Mouse (Mus musculus): ENCODE results near the gene Apoc3. TPM values are rescaled to one million over a fixed set of nuclear protein-coding genes. Genes with fewer than 3 reads are reported as not detected.

The Apoc3 gene
- polyA plus RNA-seq, 1 experiment from 2014 or later = not detected

- Histone ChIP-seq H3K9ac (ENCODE audit: low read depth, low read length) (no peak within 1 kb of the TSS), H3K27ac (ENCODE audit: low read depth, low read length) (no peak within 1 kb of the TSS), H3K4me1 (ENCODE audit: control insufficient read depth, insufficient read depth, low read length) (peaks cover 11% of the 10 kb centered on the region; the same call in 1 of the 2 replicates), H3K4me3 (ENCODE audit: low read depth, low read length) (no peak within 1 kb of the TSS), H3K4me2 (no peak within 1 kb of the TSS), H3K9me3 (replicated peaks; ENCODE audit: control insufficient read depth, low read length) (no peaks in the 10 kb centered on the region), H3K27me3 (ENCODE audit: control insufficient read depth, insufficient read depth, low read length) (no peaks in the 10 kb centered on the region), H3K36me3 (ENCODE audit: control insufficient read depth, insufficient read depth, low read length) (no peaks in the 10 kb centered on the region)
- WGBS (ENCODE audit: insufficient replicate concordance) = 58% methylated on average over 7 of the region's 7 CpGs
- 0 out of 2 replicates have a peak, but pooled peaks have one; percentile 14 for ATAC-seq (replicated peaks; ENCODE audit: insufficient number of reproducible peaks, low FRiP score, low TSS enrichment)
These were observed 5.2 kb upstream of the Apoc3 start, which contains the start of gene Apoa4 for GRCm38 (mm10) chr9:46240526-46241153. TSS of gene Apoa4 (plus strand) at chr9:46240696.

GRCm38 (mm10) chr9:46238850-46239249 is 3.4 kb upstream of the Apoc3 start:
- H3K4me1 ChIP-seq (ENCODE audit: control insufficient read depth, insufficient read depth, low read length) = peaks cover 8% of the 10 kb centered on the region; the same call in 1 of the 2 replicates
- H3K9me3 ChIP-seq (replicated peaks; ENCODE audit: control insufficient read depth, low read length) = no peaks in the 10 kb centered on the region
- ATAC-seq (replicated peaks; ENCODE audit: insufficient number of reproducible peaks, low FRiP score, low TSS enrichment) = no peak
- no peak overlapping the region for H3K27ac ChIP-seq (ENCODE audit: low read depth, low read length)
- no peaks in the 10 kb centered on the region for H3K27me3 ChIP-seq (ENCODE audit: control insufficient read depth, insufficient read depth, low read length)
- no peak overlapping the region for H3K9ac ChIP-seq (ENCODE audit: low read depth, low read length)
- H3K36me3 ChIP-seq (ENCODE audit: control insufficient read depth, insufficient read depth, low read length) = no peaks in the 10 kb centered on the region
- H3K4me3 ChIP-seq (ENCODE audit: low read depth, low read length) = no peak overlapping the region
- 81% methylated on average over 7 of the region's 7 CpGs for WGBS (ENCODE audit: insufficient replicate concordance)
- H3K4me2 ChIP-seq = no peak overlapping the region

- H3K27me3 ChIP-seq (ENCODE audit: control insufficient read depth, insufficient read depth, low read length) = peaks cover 3% of the 10 kb centered on the region; the same call in 1 of the 2 replicates
- H3K9ac ChIP-seq (ENCODE audit: low read depth, low read length) = no peak overlapping the region
- H3K4me2 ChIP-seq = no peak overlapping the region
- 57% methylated on average over 4 of the region's 4 CpGs for WGBS (ENCODE audit: insufficient replicate concordance)
- H3K9me3 ChIP-seq (replicated peaks; ENCODE audit: control insufficient read depth, low read length) = no peaks in the 10 kb centered on the region
- H3K4me1 ChIP-seq (ENCODE audit: control insufficient read depth, insufficient read depth, low read length) = no peaks in the 10 kb centered on the region
- no peaks in the 10 kb centered on the region for H3K36me3 ChIP-seq (ENCODE audit: control insufficient read depth, insufficient read depth, low read length)
- no peak overlapping the region for H3K4me3 ChIP-seq (ENCODE audit: low read depth, low read length)
- ATAC-seq (replicated peaks; ENCODE audit: insufficient number of reproducible peaks, low FRiP score, low TSS enrichment) = no peak
- H3K27ac ChIP-seq (ENCODE audit: low read depth, low read length) = no peak overlapping the region
These were observed 213 bp upstream of the Apoc3 start for GRCm38 (mm10) chr9:46235649-46236048.

GRCm38 (mm10) chr9:46235196-46235595 is 240 bp downstream of the Apoc3 start:
- no peaks in the 10 kb centered on the region for H3K36me3 ChIP-seq (ENCODE audit: control insufficient read depth, insufficient read depth, low read length)
- no peak overlapping the region for H3K4me3 ChIP-seq (ENCODE audit: low read depth, low read length)
- no peak for ATAC-seq (replicated peaks; ENCODE audit: insufficient number of reproducible peaks, low FRiP score, low TSS enrichment)
- no peaks in the 10 kb centered on the region for H3K9me3 ChIP-seq (replicated peaks; ENCODE audit: control insufficient read depth, low read length)
- H3K27ac ChIP-seq (ENCODE audit: low read depth, low read length) = no peak overlapping the region
- H3K27me3 ChIP-seq (ENCODE audit: control insufficient read depth, insufficient read depth, low read length) = peaks cover 5% of the 10 kb centered on the region; the same call in 1 of the 2 replicates
- 83% methylated on average over 6 of the region's 6 CpGs for WGBS (ENCODE audit: insufficient replicate concordance)
- no peak overlapping the region for H3K4me2 ChIP-seq
- H3K4me1 ChIP-seq (ENCODE audit: control insufficient read depth, insufficient read depth, low read length) = peaks cover 3% of the 10 kb centered on the region; the same call in 1 of the 2 replicates
- no peak overlapping the region for H3K9ac ChIP-seq (ENCODE audit: low read depth, low read length)

- Histone ChIP-seq H3K9ac (ENCODE audit: low read depth, low read length) (peak overlapping the region; percentile 74), H3K27ac (ENCODE audit: low read depth, low read length) (no peak overlapping the region)
These were observed 4.9 kb downstream of the Apoc3 start for GRCm38 (mm10) chr9:46230450-46230975.

GRCm38 (mm10) chr9:46229573-46230449 is 5.6 kb downstream of the Apoc3 start:
- peaks cover 5% of the 10 kb centered on the region; the same call in 1 of the 2 replicates for H3K27me3 ChIP-seq (ENCODE audit: control insufficient read depth, insufficient read depth, low read length)
- WGBS (ENCODE audit: insufficient replicate concordance) = 14% methylated on average over 37 of the region's 37 CpGs
- peaks cover 5% of the 10 kb centered on the region; the same call in 1 of the 2 replicates for H3K4me1 ChIP-seq (ENCODE audit: control insufficient read depth, insufficient read depth, low read length)
- no peaks in the 10 kb centered on the region for H3K9me3 ChIP-seq (replicated peaks; ENCODE audit: control insufficient read depth, low read length)
- ATAC-seq (replicated peaks; ENCODE audit: insufficient number of reproducible peaks, low FRiP score, low TSS enrichment) = peak; percentile 58; the same call in 1 of the 2 replicates
- peak overlapping the region; percentile 51 for H3K4me3 ChIP-seq (ENCODE audit: low read depth, low read length)
- no peak overlapping the region for H3K27ac ChIP-seq (ENCODE audit: low read depth, low read length)
- H3K9ac ChIP-seq (ENCODE audit: low read depth, low read length) = peak overlapping the region; percentile 74
- H3K4me2 ChIP-seq = peak overlapping the region; percentile 93
- no peaks in the 10 kb centered on the region for H3K36me3 ChIP-seq (ENCODE audit: control insufficient read depth, insufficient read depth, low read length)

More at GRCm38 (mm10) chr9:46230450-46230975, 4.9 kb downstream of the Apoc3 start:
- Histone ChIP-seq H3K9me3 (replicated peaks; ENCODE audit: control insufficient read depth, low read length) (no peaks in the 10 kb centered on the region), H3K4me2 (peak overlapping the region; percentile 93), H3K27me3 (ENCODE audit: control insufficient read depth, insufficient read depth, low read length) (peaks cover 5% of the 10 kb centered on the region; the same call in 1 of the 2 replicates), H3K36me3 (ENCODE audit: control insufficient read depth, insufficient read depth, low read length) (no peaks in the 10 kb centered on the region), H3K4me3 (ENCODE audit: low read depth, low read length) (peak overlapping the region; percentile 51), H3K4me1 (ENCODE audit: control insufficient read depth, insufficient read depth, low read length) (peaks cover 5% of the 10 kb centered on the region; the same call in 1 of the 2 replicates)
- WGBS (ENCODE audit: insufficient replicate concordance) = 21% methylated on average over 13 of the region's 13 CpGs
- no peak for ATAC-seq (replicated peaks; ENCODE audit: insufficient number of reproducible peaks, low FRiP score, low TSS enrichment)

GRCm38 (mm10) chr9:46228491-46228890 is 6.9 kb downstream of the Apoc3 start, which contains the start of gene Apoa1:
TSS of gene Apoa1 (plus strand) at chr9:46228580.
- Histone ChIP-seq H3K36me3 (ENCODE audit: control insufficient read depth, insufficient read depth, low read length) (no peaks in the 10 kb centered on the region), H3K27ac (ENCODE audit: low read depth, low read length) (no peak within 1 kb of the TSS), H3K4me3 (ENCODE audit: low read depth, low read length) (no peak within 1 kb of the TSS), H3K4me1 (ENCODE audit: control insufficient read depth, insufficient read depth, low read length) (peaks cover 5% of the 10 kb centered on the region; the same call in 1 of the 2 replicates), H3K27me3 (ENCODE audit: control insufficient read depth, insufficient read depth, low read length) (peaks cover 5% of the 10 kb centered on the region; the same call in 1 of the 2 replicates), H3K9ac (ENCODE audit: low read depth, low read length) (no peak within 1 kb of the TSS), H3K4me2 (no peak within 1 kb of the TSS), H3K9me3 (replicated peaks; ENCODE audit: control insufficient read depth, low read length) (no peaks in the 10 kb centered on the region)
- ATAC-seq (replicated peaks; ENCODE audit: insufficient number of reproducible peaks, low FRiP score, low TSS enrichment) = no peak
- WGBS (ENCODE audit: insufficient replicate concordance) = 59% methylated on average over 9 of the region's 9 CpGs

GRCm38 (mm10) chr9:46227064-46227614 is 8.3 kb downstream of the Apoc3 start:
- no peak overlapping the region for H3K4me2 ChIP-seq
- ATAC-seq (replicated peaks; ENCODE audit: insufficient number of reproducible peaks, low FRiP score, low TSS enrichment) = no peak
- no peak overlapping the region for H3K9ac ChIP-seq (ENCODE audit: low read depth, low read length)
- no peaks in the 10 kb centered on the region for H3K36me3 ChIP-seq (ENCODE audit: control insufficient read depth, insufficient read depth, low read length)
- no peaks in the 10 kb centered on the region for H3K9me3 ChIP-seq (replicated peaks; ENCODE audit: control insufficient read depth, low read length)
- no peak overlapping the region for H3K4me3 ChIP-seq (ENCODE audit: low read depth, low read length)
- H3K4me1 ChIP-seq (ENCODE audit: control insufficient read depth, insufficient read depth, low read length) = peaks cover 5% of the 10 kb centered on the region; the same call in 1 of the 2 replicates
- WGBS (ENCODE audit: insufficient replicate concordance) = 58% methylated on average over 3 of the region's 3 CpGs
- no peak overlapping the region for H3K27ac ChIP-seq (ENCODE audit: low read depth, low read length)
- peaks cover 5% of the 10 kb centered on the region; the same call in 1 of the 2 replicates for H3K27me3 ChIP-seq (ENCODE audit: control insufficient read depth, insufficient read depth, low read length)

Data from heart, embryonic 11.5 days (tissue).